ENCODE assay signal across 9 mouse cellular contexts in the genomic region with DNA sequence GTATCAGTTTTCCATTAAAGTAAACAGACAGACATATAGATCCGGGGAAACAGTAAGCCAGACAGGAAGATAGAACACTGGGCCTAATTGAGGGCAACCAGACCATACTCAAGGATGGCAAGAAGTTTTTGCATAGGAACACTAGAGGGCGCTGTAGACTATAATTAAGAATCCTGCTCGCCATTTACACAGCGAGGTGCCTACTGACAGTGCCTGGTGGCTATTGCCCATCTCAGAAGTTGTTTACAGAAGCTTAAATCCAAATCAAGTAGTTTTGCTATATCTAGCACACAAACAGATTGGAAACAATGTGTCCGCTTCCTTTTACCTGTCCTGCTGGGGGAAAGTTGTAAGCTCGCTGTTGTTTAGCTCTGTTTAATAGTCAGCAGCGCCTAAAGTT. TPM values are rescaled to one million over a fixed set of nuclear protein-coding genes. Genes with fewer than 3 reads are reported as not detected.
DNase-seq lines count a peak whose midpoint lies in the region; ATAC-seq and TF ChIP-seq lines count a peak whose summit lies in the region.
"Had no signal": no experiment of that assay in that cellular context is flagged by ENCODE, and none has a peak within 500 bp of the region (broad histone marks: within the 10 kb centered on the region; RNA-seq: fewer than 3 reads in every experiment).

No protein-coding gene starts in this region.

- intact Hi-C loops in gastrocnemius, postnatal 36 days (cut with DNase I), result loop anchor here (1.0 kb wide), 1 partner anchor 136 kb away; no protein-coding TSS in a partner anchor

- peak; percentile 11 for DNase-seq in kidney, adult 18-20 months
- peak; percentile 37 for DNase-seq in MEL-GATA-1-ER (ENCODE audit: extremely low read depth, low read depth)
- peak; percentile 72 to 83 for DNase-seq in cerebellum, postnatal 10 days
- DNase-seq in heart, postnatal 0 days (ENCODE audit: low spot score), result peak; percentile 71
- peak; percentile 30 to 75 for DNase-seq in layer of hippocampus, adult 18-20 months (ENCODE audit: low spot score in 2 of 2)
- DNase-seq in midbrain, embryonic 14.5 days, result peak; percentile 94
- DNase-seq in gastrocnemius, postnatal 36 days, result no peak

- H3K36me3 ChIP-seq in kidney, embryonic 16.5 days (ENCODE audit: insufficient read depth, low read length), result no peaks in the 10 kb centered on the region
- H3K36me3 ChIP-seq in heart, postnatal 0 days (replicated peaks; ENCODE audit: control insufficient read depth, insufficient read depth, low read length), result no peaks in the 10 kb centered on the region
- H3K36me3 ChIP-seq in midbrain, embryonic 14.5 days (ENCODE audit: control insufficient read depth, insufficient read depth, low read length), result no peaks in the 10 kb centered on the region

- no peak overlapping the region for H3K4me3 ChIP-seq in kidney, embryonic 16.5 days (ENCODE audit: low read length)
- no peak overlapping the region for H3K4me3 ChIP-seq in heart, postnatal 0 days (ENCODE audit: low read depth, low read length)
- H3K4me3 ChIP-seq in midbrain, embryonic 14.5 days (replicated peaks; ENCODE audit: low read depth, low read length), result no peak overlapping the region
- H3K4me3 ChIP-seq: myocyte had no signal

- no peak overlapping the region for H3K27ac ChIP-seq in kidney, embryonic 16.5 days (ENCODE audit: low read length)
- H3K27ac ChIP-seq in heart, postnatal 0 days (ENCODE audit: low read depth), result no peak overlapping the region
- H3K27ac ChIP-seq in midbrain, embryonic 14.5 days (replicated peaks; ENCODE audit: low read depth, low read length), result no peak overlapping the region

- ATAC-seq in kidney, embryonic 16.5 days (ENCODE audit: low FRiP score, low TSS enrichment), result no peak
- no peak for ATAC-seq in heart, postnatal 0 days (ENCODE audit: insufficient read depth, low read depth)
- no peak; the same call in 1 of the 2 replicates for ATAC-seq in midbrain, embryonic 14.5 days (ENCODE audit: low FRiP score, low TSS enrichment)

- 37% methylated on average over 7 of the region's 7 CpGs for WGBS in kidney, embryonic 16.5 days
- 35% methylated on average over 7 of the region's 7 CpGs for WGBS in heart, postnatal 0 days
- WGBS in midbrain, embryonic 14.5 days, result 29% methylated on average over 7 of the region's 7 CpGs

- TF ChIP-seq CTCF in heart, postnatal 0 days (IDR thresholded peaks at IDR 0.05; ENCODE audit: low read depth), result peak; percentile 73

- no peaks in the 10 kb centered on the region for H3K4me1 ChIP-seq in kidney, embryonic 16.5 days (ENCODE audit: insufficient read depth, low read length)
- peaks cover 3% of the 10 kb centered on the region; the same call in 1 of the 2 replicates for H3K4me1 ChIP-seq in heart, postnatal 0 days (ENCODE audit: control insufficient read depth, insufficient read depth)
- no peaks in the 10 kb centered on the region; the same call in 1 of the 2 replicates for H3K4me1 ChIP-seq in midbrain, embryonic 14.5 days (ENCODE audit: control insufficient read depth, insufficient read depth, low read length)

- no peak for TF ChIP-seq EP300 in heart, postnatal 0 days (IDR thresholded peaks at IDR 0.05; ENCODE audit: low read depth)

- H3K27me3 ChIP-seq in kidney, embryonic 16.5 days (ENCODE audit: insufficient read depth, low read length), result no peaks in the 10 kb centered on the region
- H3K27me3 ChIP-seq in heart, postnatal 0 days (ENCODE audit: control insufficient read depth, insufficient read depth, low read length), result no peaks in the 10 kb centered on the region
- no peaks in the 10 kb centered on the region for H3K27me3 ChIP-seq in midbrain, embryonic 14.5 days (ENCODE audit: control insufficient read depth, insufficient read depth, low read length)

- no peak overlapping the region for H3K9ac ChIP-seq in kidney, embryonic 16.5 days (replicated peaks; ENCODE audit: low read length)
- no peak overlapping the region for H3K9ac ChIP-seq in heart, postnatal 0 days (replicated peaks; ENCODE audit: low read depth, low read length)
- H3K9ac ChIP-seq in midbrain, embryonic 14.5 days (replicated peaks; ENCODE audit: low read length), result no peak overlapping the region

- H3K4me2 ChIP-seq in kidney, embryonic 16.5 days (replicated peaks; ENCODE audit: low read depth, low read length), result no peak overlapping the region
- no peak overlapping the region for H3K4me2 ChIP-seq in heart, postnatal 0 days (ENCODE audit: low read depth, low read length)
- H3K4me2 ChIP-seq in midbrain, embryonic 14.5 days (ENCODE audit: low read length), result no peak overlapping the region

- no peaks in the 10 kb centered on the region for H3K9me3 ChIP-seq in kidney, embryonic 16.5 days (ENCODE audit: low read length)
- no peaks in the 10 kb centered on the region for H3K9me3 ChIP-seq in heart, postnatal 0 days (replicated peaks; ENCODE audit: control insufficient read depth, low read length)
- H3K9me3 ChIP-seq in midbrain, embryonic 14.5 days (ENCODE audit: control insufficient read depth, low read length), result no peaks in the 10 kb centered on the region

RNA-seq across cellular contexts. Expression of gene Rnf144b, which starts 29.9 kb away (rescaled TPM):
- 0.89 and 1.0 TPM in 2 replicates for polyA plus RNA-seq in kidney, embryonic 16.5 days (2015; fragmentation: Nextera tagmentation; extraction: Ambion mirVana)
- 5.5 and 6.3 TPM in 2 replicates for total RNA-seq in heart, postnatal 0 days (2014; rRNA removed; ENCODE audit: low replicate concordance)
- polyA plus RNA-seq in heart, postnatal 0 days (2015; fragmentation: Nextera tagmentation; extraction: Ambion mirVana), result 1.7 and 2.1 TPM in 2 replicates
- 10 to 100 TPM; 12.9 to 13.6 TPM for total RNA-seq in layer of hippocampus, adult 18-20 months (2021)
- 0.67 and 1.1 TPM in 2 replicates for polyA plus RNA-seq in midbrain, embryonic 14.5 days (2014; fragmentation: Nextera tagmentation; extraction: Ambion mirVana)
- 10 to 100 TPM; 19.8 to 20.3 TPM for total RNA-seq in gastrocnemius, postnatal 36 days (2021)

RNA-seq across cellular contexts. Expression of gene Dek, which starts 46.4 kb away (rescaled TPM):
- polyA plus RNA-seq in kidney, embryonic 16.5 days (2015; fragmentation: Nextera tagmentation; extraction: Ambion mirVana), result 218 and 234 TPM in 2 replicates
- total RNA-seq in heart, postnatal 0 days (2014; rRNA removed; ENCODE audit: low replicate concordance), result 53.3 and 59.2 TPM in 2 replicates
- 80.8 and 87.4 TPM in 2 replicates for polyA plus RNA-seq in heart, postnatal 0 days (2015; fragmentation: Nextera tagmentation; extraction: Ambion mirVana)
- 10 to 100 TPM; 45.1 to 45.8 TPM for total RNA-seq in layer of hippocampus, adult 18-20 months (2021)
- polyA plus RNA-seq in midbrain, embryonic 14.5 days (2014; fragmentation: Nextera tagmentation; extraction: Ambion mirVana), result 105 and 115 TPM in 2 replicates
- 10 to 100 TPM; 27.1 to 36.0 TPM for total RNA-seq in gastrocnemius, postnatal 36 days (2021)

Comparison
In these comparisons a context has a peak if more than half of its experiments do, and no peak if none do; other contexts are left out.
1. DNase-seq: peak in kidney, adult 18-20 months (single experiment), MEL-GATA-1-ER (single experiment), cerebellum, postnatal 10 days (2 of 2), heart, postnatal 0 days (single experiment), layer of hippocampus, adult 18-20 months (2 of 2) and midbrain, embryonic 14.5 days (single experiment); none in gastrocnemius, postnatal 36 days (0 of 2).